Mouse (Mus musculus) liver, embryonic 15.5 days (tissue): ENCODE measurements around the gene Akr1c18. TPM values are rescaled to one million over a fixed set of nuclear protein-coding genes. Genes with fewer than 3 reads are reported as not detected.

ENCODE experiments used
- ATAC-seq: fragments of 200-750 bp; cut with Nextera tagmentation; 2 replicates; pipeline ENCODE4 v1.8.0; 2017; ENCODE audit warnings: moderate number of reproducible peaks, mild to moderate bottlenecking, moderate library complexity; ENCODE audit not compliant: insufficient read depth
- H3K27ac ChIP-seq: fragments of 300-500 bp; sonication (generic); replicated peaks from 2 replicates; pipeline ENCODE4 v1.5.1; 2015; ENCODE audit warnings: mild to moderate bottlenecking, inconsistent platforms
- H3K27me3 ChIP-seq: fragments of 300-500 bp; sonication (generic); 2 replicates; pipeline ENCODE4 v1.6.1; 2015; ENCODE audit warnings: mild to moderate bottlenecking, inconsistent platforms
- H3K36me3 ChIP-seq: fragments of 300-500 bp; sonication (generic); replicated peaks from 2 replicates; pipeline ENCODE4 v1.6.1; 2015; ENCODE audit warnings: moderate library complexity, mild to moderate bottlenecking, inconsistent platforms
- H3K4me1 ChIP-seq: fragments of 300-500 bp; sonication (generic); replicated peaks from 2 replicates; pipeline ENCODE4 v1.6.1; 2015; ENCODE audit warnings: inconsistent platforms
- H3K4me2 ChIP-seq: fragments of 300-500 bp; sonication (generic); 2 replicates; pipeline ENCODE4 v1.6.1; 2015; ENCODE audit warnings: moderate library complexity, mild to moderate bottlenecking, inconsistent platforms
- H3K4me3 ChIP-seq: fragments of 300-500 bp; sonication (generic); replicated peaks from 2 replicates; pipeline ENCODE4 v1.5.1; 2015; ENCODE audit warnings: mild to moderate bottlenecking, inconsistent platforms
- H3K9ac ChIP-seq: fragments of 300-500 bp; sonication (generic); 2 replicates; pipeline ENCODE4 v1.6.1; 2015; ENCODE audit warnings: moderate library complexity, mild to moderate bottlenecking, inconsistent platforms
- H3K9me3 ChIP-seq: fragments of 300-500 bp; sonication (generic); replicated peaks from 2 replicates; pipeline ENCODE4 v1.6.1; 2016; ENCODE audit warnings: inconsistent platforms
- polyA plus RNA-seq: library from polyadenylated mRNA; unstranded; fragments of >200 nt; fragmentation: Nextera tagmentation; extraction: Ambion mirVana; gene quantifications from 2 replicates; pipeline ENCODE4 v1.2.1, GENCODE M21; 2015

Akr1c18 gene
- polyA plus RNA-seq, 1 experiment from 2014 or later: 0.71 TPM

- Histone ChIP-seq H3K4me3 (no peak overlapping the region), H3K36me3 (no peaks in the 10 kb centered on the region), H3K9me3 (no peaks in the 10 kb centered on the region), H3K27ac (no peak overlapping the region), H3K9ac (no peak overlapping the region), H3K4me1 (no peaks in the 10 kb centered on the region), H3K27me3 (no peaks in the 10 kb centered on the region), H3K4me2 (no peak overlapping the region)
- ATAC-seq: no peak
Measured at GRCm38 (mm10) chr13:4101691-4102090, 48.8 kb downstream of the Akr1c18 start.

Other genes with a start within 250 kb of the Akr1c18 start
- 51.4 and 58.3 TPM in 2 replicates for gene Net1, start 232.4 kb downstream of the Akr1c18 start, polyA plus RNA-seq
- 0.06 TPM in 1 of 2 replicates, not detected in the other for gene Tubal3, start 232.4 kb downstream of the Akr1c18 start, polyA plus RNA-seq
- gene Ucn3, start 205.3 kb downstream of the Akr1c18 start, polyA plus RNA-seq: not detected in 2 replicates
- gene Akr1c14, start 101.6 kb downstream of the Akr1c18 start, polyA plus RNA-seq: 5.1 and 7.1 TPM in 2 replicates
- gene Akr1c13, start 40.5 kb upstream of the Akr1c18 start, polyA plus RNA-seq: 44.6 and 46.3 TPM in 2 replicates
- 45.4 and 51.4 TPM in 2 replicates for gene Akr1c19, start 78.0 kb upstream of the Akr1c18 start, polyA plus RNA-seq
- 15.5 and 19.7 TPM in 2 replicates for gene Akr1c12, start 128.8 kb upstream of the Akr1c18 start, polyA plus RNA-seq